Mouse (Mus musculus) lung, postnatal 0 days (tissue): Measurements from ENCODE around the gene Trim7. TPM values are rescaled to one million over a fixed set of nuclear protein-coding genes. Genes with fewer than 3 reads are reported as not detected.
"Not testable (repeated sequence)": the region's sequence is repeated elsewhere in the genome, so short reads cannot be mapped to it uniquely, and the experiment has no call there.

ENCODE experiments used
- ATAC-seq: fragments of 200-750 bp; cut with Nextera tagmentation; 2 replicates; pipeline ENCODE4 v1.8.0; 2017; ENCODE audit warnings: moderate library complexity
- DNase-seq: peaks from one replicate; pipeline ENCODE4 v3.0.0-alpha.2; 2016; ENCODE audit warnings: low spot score
- H3K27ac ChIP-seq: fragments of 300-500 bp; sonication (generic); 2 replicates; pipeline ENCODE4 v1.5.1; 2014; ENCODE audit warnings: antibody characterized with exemption, mild to moderate bottlenecking, low read length, mixed read lengths
- H3K27me3 ChIP-seq: fragments of 300-500 bp; sonication (generic); replicated peaks from 2 replicates; pipeline ENCODE4 v1.6.1; 2014; ENCODE audit warnings: low read length, mixed read lengths; ENCODE audit not compliant: insufficient read depth
- H3K36me3 ChIP-seq: fragments of 300-500 bp; sonication (generic); 2 replicates; pipeline ENCODE4 v1.6.1; 2014; ENCODE audit warnings: low read length, mixed read lengths; ENCODE audit not compliant: insufficient read depth
- H3K4me1 ChIP-seq: fragments of 300-500 bp; sonication (generic); 2 replicates; pipeline ENCODE4 v1.6.1; 2014; ENCODE audit warnings: antibody characterized with exemption, low read depth, low read length, mixed read lengths; ENCODE audit not compliant: insufficient read depth
- H3K4me2 ChIP-seq: fragments of 300-500 bp; sonication (generic); replicated peaks from 2 replicates; pipeline ENCODE4 v1.6.1; 2014; ENCODE audit warnings: low read depth, mild to moderate bottlenecking, low read length, moderate library complexity, mixed read lengths
- H3K4me3 ChIP-seq: fragments of 300-500 bp; sonication (generic); 2 replicates; pipeline ENCODE4 v1.5.1; 2014; ENCODE audit warnings: low read depth, low read length
- H3K9ac ChIP-seq: fragments of 300-500 bp; sonication (generic); replicated peaks from 2 replicates; pipeline ENCODE4 v1.6.1; 2014; ENCODE audit warnings: low read depth, mild to moderate bottlenecking
- H3K9me3 ChIP-seq: fragments of 300-500 bp; sonication (generic); 2 replicates; pipeline ENCODE4 v1.6.1; 2016; ENCODE audit warnings: low read length, mixed read lengths
- EP300 ChIP-seq: IDR thresholded peaks from 2 replicates; pipeline ENCODE4 v1.6.1; 2016; ENCODE audit warnings: antibody characterized with exemption, mild to moderate bottlenecking, control low read depth
- WGBS: fragments of 180-500 bp; shearing (Covaris S2); extraction: QIAGEN DNeasy Blood & Tissue Kit; methylation state at CpG from one replicate; pipeline ENCODE4 v1.1.7; 2014; 5-methylcytosine and 5-hydroxymethylcytosine counted together
- polyA plus RNA-seq: library from polyadenylated mRNA; unstranded; fragments of >200 nt; fragmentation: Nextera tagmentation; extraction: Ambion mirVana; gene quantifications from 2 replicates; pipeline ENCODE4 v1.2.1, GENCODE M21; 2015

Gene Trim7
- polyA plus RNA-seq, 1 experiment from 2014 or later, result 1.2 TPM

- H3K9ac ChIP-seq, H3K36me3 ChIP-seq, H3K4me2 ChIP-seq, H3K27me3 ChIP-seq, ATAC-seq, H3K4me1 ChIP-seq, H3K9me3 ChIP-seq, DNase-seq, H3K27ac ChIP-seq, H3K4me3 ChIP-seq: not testable (repeated sequence)
- peak; percentile 71 for TF ChIP-seq EP300
- WGBS, result 60% methylated on average over 6 of the region's 6 CpGs
Measured at GRCm38 (mm10) chr11:48900654-48901566, 75.0 kb downstream of the Trim7 start.

DNA sequence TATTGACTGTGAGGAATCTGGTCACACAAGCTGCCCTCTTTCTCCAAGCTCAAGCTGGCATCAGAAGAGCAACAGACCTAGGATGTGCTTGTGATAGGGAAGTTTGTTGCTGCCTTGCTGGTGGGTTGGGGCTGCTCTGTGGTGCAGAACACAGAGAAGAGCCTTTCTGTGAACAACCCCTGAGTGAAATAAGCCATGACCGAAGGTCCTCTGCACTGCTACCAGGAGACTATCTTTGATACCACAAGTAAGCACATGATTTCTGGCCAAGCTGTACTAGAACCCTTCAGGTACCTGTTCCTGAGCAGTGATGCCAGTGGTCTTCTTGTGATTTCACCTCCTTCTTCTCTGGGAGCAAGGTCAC lies 75.6 kb downstream of the Trim7 start:
- not testable (repeated sequence) for H3K4me1 ChIP-seq, H3K27me3 ChIP-seq, H3K27ac ChIP-seq, ATAC-seq, H3K9ac ChIP-seq, H3K4me3 ChIP-seq, H3K36me3 ChIP-seq, H3K4me2 ChIP-seq, H3K9me3 ChIP-seq, DNase-seq
- 95% methylated on average over 1 of the region's 1 CpGs for WGBS

Other genes starting within 250 kb of the Trim7 start
- 404 and 434 TPM in 2 replicates for gene Rack1, start 25.8 kb upstream of the Trim7 start, polyA plus RNA-seq
- 4.3 and 5.1 TPM in 2 replicates for gene Trim41, start 8.8 kb upstream of the Trim7 start, polyA plus RNA-seq
- gene Gm12184, start 515 bp downstream of the Trim7 start, polyA plus RNA-seq, result 4.4 and 5.5 TPM in 2 replicates
- gene Irgm1, start 45.5 kb downstream of the Trim7 start, polyA plus RNA-seq, result 20.2 and 26.4 TPM in 2 replicates
- gene Gm5431, start 76.1 kb downstream of the Trim7 start, polyA plus RNA-seq, result 0.37 and 0.57 TPM in 2 replicates
- 5.0 and 7.2 TPM in 2 replicates for gene Psme2b, start 120.0 kb downstream of the Trim7 start, polyA plus RNA-seq
- 0.08 and 0.15 TPM in 2 replicates for gene Olfr56, start 152.7 kb downstream of the Trim7 start, polyA plus RNA-seq
- gene 9930111J21Rik1, start 153.3 kb downstream of the Trim7 start, polyA plus RNA-seq, result 1.6 and 3.1 TPM in 2 replicates
- gene Gm12185, start 166.1 kb downstream of the Trim7 start, polyA plus RNA-seq, result 0.17 and 0.20 TPM in 2 replicates
- 3.2 and 9.1 TPM in 2 replicates for gene Tgtp1, start 168.0 kb downstream of the Trim7 start, polyA plus RNA-seq
- 1.8 and 3.0 TPM in 2 replicates for gene 9930111J21Rik2, start 225.1 kb downstream of the Trim7 start, polyA plus RNA-seq
- gene Tgtp2, start 238.1 kb downstream of the Trim7 start, polyA plus RNA-seq, result 4.7 and 4.9 TPM in 2 replicates